In genomic region chr9:71369760-71370159, GRCm38 (mm10) we compare ENCODE assay signal across 20 mouse cellular contexts.
A peak's percentile ranks its signal among the peaks of the same experiment; 100 is the strongest.
DNase-seq lines count a peak whose midpoint lies in the region; ATAC-seq and TF ChIP-seq lines count a peak whose summit lies in the region.
"Had no signal": no experiment of that assay in that cellular context is flagged by ENCODE, and none has a peak within 500 bp of the region (broad histone marks: within the 10 kb centered on the region; RNA-seq: fewer than 3 reads in every experiment).

No protein-coding gene starts in this region.

- no peak for TF ChIP-seq EP300 in heart, adult 2 months (IDR thresholded peaks at IDR 0.05; ENCODE audit: insufficient read depth, low read depth, low read length)
- TF ChIP-seq EP300 in liver, embryonic 14.5 days (IDR thresholded peaks at IDR 0.05; ENCODE audit: low read depth), result no peak
- TF ChIP-seq EP300 in liver, postnatal 0 days (IDR thresholded peaks at IDR 0.05; ENCODE audit: low read depth), result no peak

- no peak overlapping the region for H3K4me2 ChIP-seq in heart, embryonic 12.5 days
- no peak overlapping the region for H3K4me2 ChIP-seq in liver, embryonic 14.5 days (ENCODE audit: low read depth)
- no peak overlapping the region for H3K4me2 ChIP-seq in liver, postnatal 0 days (ENCODE audit: low read depth, low read length)
- no peak overlapping the region for H3K4me2 ChIP-seq in embryonic facial prominence, embryonic 13.5 days
- H3K4me2 ChIP-seq: hindbrain, embryonic 14.5 days; liver, embryonic 12.5 days; midbrain, embryonic 15.5 days had no signal

- ATAC-seq in heart, embryonic 12.5 days (ENCODE audit: insufficient number of reproducible peaks, low FRiP score), result no peak
- ATAC-seq in liver, embryonic 14.5 days (ENCODE audit: insufficient read depth), result no peak
- no peak for ATAC-seq in liver, postnatal 0 days
- ATAC-seq in embryonic facial prominence, embryonic 13.5 days (ENCODE audit: insufficient number of reproducible peaks, insufficient read depth, low FRiP score, low TSS enrichment, low read depth), result no peak
- no peak for ATAC-seq in CD4-positive, CD25-positive, alpha-beta regulatory T cell, adult 4 months
- ATAC-seq: forebrain, postnatal 0 days; liver, embryonic 12.5 days; midbrain, embryonic 15.5 days had no signal

- no peak overlapping the region for H3K4me3 ChIP-seq in heart, adult 2 months
- no peak overlapping the region for H3K4me3 ChIP-seq in heart, embryonic 12.5 days
- no peak overlapping the region for H3K4me3 ChIP-seq in liver, embryonic 14.5 days (ENCODE audit: insufficient read depth in 1 of 2, low read depth in 2 of 2, low read length in 2 of 2)
- H3K4me3 ChIP-seq in liver, postnatal 0 days (ENCODE audit: low read depth, low read length), result no peak overlapping the region
- H3K4me3 ChIP-seq in embryonic facial prominence, embryonic 13.5 days, result no peak overlapping the region
- H3K4me3 ChIP-seq: liver, embryonic 12.5 days; midbrain, embryonic 15.5 days had no signal

- no peak overlapping the region for H3K9ac ChIP-seq in heart, adult 2 months (ENCODE audit: low read depth, low read length)
- H3K9ac ChIP-seq in heart, embryonic 12.5 days, result no peak overlapping the region
- no peak overlapping the region for H3K9ac ChIP-seq in liver, embryonic 14.5 days (replicated peaks)
- H3K9ac ChIP-seq in liver, postnatal 0 days (replicated peaks), result no peak overlapping the region
- no peak overlapping the region for H3K9ac ChIP-seq in embryonic facial prominence, embryonic 13.5 days
- H3K9ac ChIP-seq: forebrain, postnatal 0 days; hindbrain, embryonic 14.5 days; liver, embryonic 12.5 days; midbrain, embryonic 15.5 days had no signal

- H3K36me3 ChIP-seq in heart, adult 2 months (ENCODE audit: control insufficient read depth, insufficient read depth, low read length), result no peaks in the 10 kb centered on the region
- no peaks in the 10 kb centered on the region for H3K36me3 ChIP-seq in heart, embryonic 12.5 days
- H3K36me3 ChIP-seq in liver, embryonic 14.5 days (replicated peaks; ENCODE audit: control insufficient read depth, insufficient read depth, low read depth), result no peaks in the 10 kb centered on the region
- H3K36me3 ChIP-seq in liver, postnatal 0 days (replicated peaks; ENCODE audit: insufficient read depth, low read length), result no peaks in the 10 kb centered on the region
- no peaks in the 10 kb centered on the region for H3K36me3 ChIP-seq in embryonic facial prominence, embryonic 13.5 days
- H3K36me3 ChIP-seq: liver, embryonic 12.5 days; midbrain, embryonic 15.5 days had no signal

- no peak for TF ChIP-seq POLR2A in heart, adult 2 months (IDR thresholded peaks at IDR 0.05; ENCODE audit: insufficient read depth, low read depth, low read length)

- peaks cover 3% of the 10 kb centered on the region; the same call in 1 of the 2 replicates for H3K9me3 ChIP-seq in heart, embryonic 12.5 days (replicated peaks)
- H3K9me3 ChIP-seq in liver, embryonic 14.5 days (ENCODE audit: control insufficient read depth, low read length), result no peaks in the 10 kb centered on the region; the same call in 1 of the 2 replicates
- H3K9me3 ChIP-seq in liver, postnatal 0 days (ENCODE audit: low read length), result peaks cover 3% of the 10 kb centered on the region; the same call in 1 of the 2 replicates
- H3K9me3 ChIP-seq in embryonic facial prominence, embryonic 13.5 days, result 0 out of 2 replicates have a peak, but pooled peaks cover 3% of the 10 kb centered on the region
- H3K9me3 ChIP-seq: liver, embryonic 12.5 days; midbrain, embryonic 15.5 days had no signal

- intact Hi-C loops in heart, adult 2 months (cut with DNase I), result loop anchor here (10.0 kb wide), 1 partner anchor 165 kb away; no protein-coding TSS in a partner anchor

- no peak for DNase-seq in heart, adult 2 months
- DNase-seq in liver, embryonic 14.5 days (ENCODE audit: low read depth in 3 of 3, low spot score in 3 of 3), result no peak
- DNase-seq in liver, postnatal 0 days, result no peak
- peak; percentile 19 for DNase-seq in ES-CJ7 (ENCODE audit: low read depth, low spot score)
- no peak for DNase-seq in urinary bladder, adult 18-20 months (ENCODE audit: low spot score in 2 of 2)
- DNase-seq: adrenal gland, postnatal 14 days; cerebellum, postnatal 10 days; forebrain, postnatal 0 days; kidney, adult 18-20 months; kidney, postnatal 4 days; lung, postnatal 10 days; retina, postnatal 1 day; right cerebral cortex, postnatal 4 days; thymus, adult 18-20 months had no signal

- no peaks in the 10 kb centered on the region for H3K4me1 ChIP-seq in heart, adult 2 months (ENCODE audit: control insufficient read depth, insufficient read depth, low read length)
- H3K4me1 ChIP-seq in heart, embryonic 12.5 days (replicated peaks), result peaks cover 11% of the 10 kb centered on the region; the same call in 1 of the 2 replicates
- H3K4me1 ChIP-seq in liver, embryonic 14.5 days (replicated peaks; ENCODE audit: control insufficient read depth in 2 of 2, insufficient read depth in 2 of 2, low read length in 1 of 2), result no peaks in the 10 kb centered on the region
- H3K4me1 ChIP-seq in liver, postnatal 0 days (ENCODE audit: insufficient read depth), result no peaks in the 10 kb centered on the region
- H3K4me1 ChIP-seq in embryonic facial prominence, embryonic 13.5 days, result peaks cover 15% of the 10 kb centered on the region
- H3K4me1 ChIP-seq: liver, embryonic 12.5 days; midbrain, embryonic 15.5 days had no signal

- no peak overlapping the region for H3K27ac ChIP-seq in heart, adult 2 months
- no peak overlapping the region for H3K27ac ChIP-seq in heart, embryonic 12.5 days (ENCODE audit: poor library complexity, severe bottlenecking)
- H3K27ac ChIP-seq in liver, embryonic 14.5 days, result no peak overlapping the region
- H3K27ac ChIP-seq in liver, postnatal 0 days (ENCODE audit: low read depth), result no peak overlapping the region
- peak overlapping the region; percentile 71; the same call in 1 of the 2 replicates for H3K27ac ChIP-seq in embryonic facial prominence, embryonic 13.5 days
- H3K27ac ChIP-seq: hindbrain, embryonic 14.5 days; liver, embryonic 12.5 days; midbrain, embryonic 15.5 days had no signal

- no peaks in the 10 kb centered on the region for H3K79me2 ChIP-seq in heart, adult 2 months (replicated peaks; ENCODE audit: control insufficient read depth, insufficient read depth, low read length)

- WGBS in heart, adult 2 months, result 90% methylated on average over 5 of the region's 5 CpGs
- 83% methylated on average over 5 of the region's 5 CpGs for WGBS in heart, embryonic 12.5 days
- WGBS in liver, embryonic 14.5 days (ENCODE audit: insufficient replicate concordance), result 76% methylated on average over 5 of the region's 5 CpGs
- 79% methylated on average over 5 of the region's 5 CpGs for WGBS in liver, postnatal 0 days (ENCODE audit: insufficient replicate concordance)
- 76% methylated on average over 5 of the region's 5 CpGs for WGBS in embryonic facial prominence, embryonic 13.5 days

- H3K27me3 ChIP-seq in heart, adult 2 months (ENCODE audit: control insufficient read depth, insufficient read depth, low read length), result no peaks in the 10 kb centered on the region
- H3K27me3 ChIP-seq in heart, embryonic 12.5 days (replicated peaks), result no peaks in the 10 kb centered on the region
- no peaks in the 10 kb centered on the region for H3K27me3 ChIP-seq in liver, embryonic 14.5 days (ENCODE audit: control insufficient read depth, insufficient read depth, low read length)
- no peaks in the 10 kb centered on the region for H3K27me3 ChIP-seq in liver, postnatal 0 days (ENCODE audit: insufficient read depth, low read length)
- H3K27me3 ChIP-seq in embryonic facial prominence, embryonic 13.5 days, result no peaks in the 10 kb centered on the region
- H3K27me3 ChIP-seq: liver, embryonic 12.5 days; midbrain, embryonic 15.5 days had no signal

- peak; percentile 49 for TF ChIP-seq CTCF in heart, adult 2 months (IDR thresholded peaks at IDR 0.05)
- TF ChIP-seq CTCF in liver, embryonic 14.5 days (IDR thresholded peaks at IDR 0.05; ENCODE audit: low read depth), result peak; percentile 13; the same call in 1 of the 2 replicates
- no peak for TF ChIP-seq CTCF in liver, postnatal 0 days (IDR thresholded peaks at IDR 0.05; ENCODE audit: low read depth)
